Mouse (Mus musculus): ENCODE data around the gene Sumf1.
A peak's percentile ranks its signal among the peaks of the same experiment; 100 is the strongest.

Gene Sumf1

GRCm38 (mm10) chr6:108206914-108207566 is 21.7 kb upstream of the Sumf1 start:
- DNase-seq (ENCODE audit: low spot score in 2 of 2) = no peak

GRCm38 (mm10) chr6:108206145-108206544 is 20.8 kb upstream of the Sumf1 start:
- DNase-seq (ENCODE audit: low spot score in 2 of 2) = no peak

- DNase-seq (ENCODE audit: low spot score in 2 of 2) = no peak
Observed at GRCm38 (mm10) chr6:108204322-108204721, 18.9 kb upstream of the Sumf1 start.

- no peak for DNase-seq (ENCODE audit: low spot score in 2 of 2)
Observed at GRCm38 (mm10) chr6:108198286-108198685, 12.9 kb upstream of the Sumf1 start.

- DNase-seq (ENCODE audit: low spot score in 2 of 2) = peak; percentile 79 to 83
Observed at GRCm38 (mm10) chr6:108197117-108197516, 11.7 kb upstream of the Sumf1 start.

GRCm38 (mm10) chr6:108196665-108197064 is 11.3 kb upstream of the Sumf1 start:
- DNase-seq (ENCODE audit: low spot score in 2 of 2) = no peak

GRCm38 (mm10) chr6:108192632-108193031 is 7.2 kb upstream of the Sumf1 start:
- peak; percentile 84 to 88 for DNase-seq (ENCODE audit: low spot score in 2 of 2)

- no peak for DNase-seq (ENCODE audit: low spot score in 2 of 2)
Observed at GRCm38 (mm10) chr6:108190690-108191089, 5.3 kb upstream of the Sumf1 start.

GRCm38 (mm10) chr6:108185685-108186009 is 265 bp upstream of the Sumf1 start:
- no peak for DNase-seq (ENCODE audit: low spot score in 2 of 2)

GRCm38 (mm10) chr6:108179087-108179486 is 6.3 kb downstream of the Sumf1 start:
- DNase-seq (ENCODE audit: low spot score in 2 of 2) = peak; percentile 23 to 40

GRCm38 (mm10) chr6:108174181-108174580 is 11.2 kb downstream of the Sumf1 start:
- DNase-seq (ENCODE audit: low spot score in 2 of 2) = no peak

GRCm38 (mm10) chr6:108172219-108172618 is 13.2 kb downstream of the Sumf1 start:
- no peak for DNase-seq (ENCODE audit: low spot score in 2 of 2)

GRCm38 (mm10) chr6:108169466-108169865 is 15.9 kb downstream of the Sumf1 start:
- DNase-seq (ENCODE audit: low spot score in 2 of 2) = no peak

- DNase-seq (ENCODE audit: low spot score in 2 of 2) = no peak
Observed at GRCm38 (mm10) chr6:108168723-108169122, 16.7 kb downstream of the Sumf1 start.

- DNase-seq (ENCODE audit: low spot score in 2 of 2) = peak; percentile 4 to 12
Observed at GRCm38 (mm10) chr6:108167946-108168680, 17.3 kb downstream of the Sumf1 start.

GRCm38 (mm10) chr6:108165598-108165997 is 19.8 kb downstream of the Sumf1 start:
- no peak for DNase-seq (ENCODE audit: low spot score in 2 of 2)

GRCm38 (mm10) chr6:108164935-108165334 is 20.4 kb downstream of the Sumf1 start:
- no peak for DNase-seq (ENCODE audit: low spot score in 2 of 2)

GRCm38 (mm10) chr6:108160608-108161007 is 24.8 kb downstream of the Sumf1 start:
- DNase-seq (ENCODE audit: low spot score in 2 of 2) = no peak

GRCm38 (mm10) chr6:108156881-108157280 is 28.5 kb downstream of the Sumf1 start:
- no peak for DNase-seq (ENCODE audit: low spot score in 2 of 2)

- DNase-seq (ENCODE audit: low spot score in 2 of 2) = no peak
Observed at GRCm38 (mm10) chr6:108154243-108154642, 31.1 kb downstream of the Sumf1 start.

GRCm38 (mm10) chr6:108152661-108153269 is 32.6 kb downstream of the Sumf1 start:
- no peak for DNase-seq (ENCODE audit: low spot score in 2 of 2)

- no peak for DNase-seq (ENCODE audit: low spot score in 2 of 2)
Observed at GRCm38 (mm10) chr6:108152081-108152480, 33.3 kb downstream of the Sumf1 start.

- DNase-seq (ENCODE audit: low spot score in 2 of 2) = no peak
Observed at GRCm38 (mm10) chr6:108149235-108149634, 36.1 kb downstream of the Sumf1 start.

All from spleen, postnatal 36 days (tissue).